Mouse (Mus musculus): Measurements from ENCODE around the gene Nol4l.

GRCm38 (mm10) chr2:153492179-153492517 lies 37.6 kb downstream of the Nol4l start:
- TF ChIP-seq TAL1 (IDR thresholded peaks at IDR 0.05; ENCODE audit: low read length) = no peak
- no peak for TF ChIP-seq GATA1 (IDR thresholded peaks at IDR 0.05; ENCODE audit: low read length)
